Mouse (Mus musculus) adrenal gland, postnatal 36 days (tissue): ENCODE results near the gene Gnat2. TPM values are rescaled to one million over a fixed set of nuclear protein-coding genes. Genes with fewer than 3 reads are reported as not detected.

Source experiments
- DNase-seq, 2 experiments: peaks; one replicate each; pipeline ENCODE4 v3.0.0; 2021; ENCODE audit warnings: mixed read lengths in 1 of 2
- long read RNA-seq, 2 experiments: library from polyadenylated mRNA; stranded (forward); transcript quantifications; one replicate each; pipeline ENCODE4 v2.0.0; 2021; ENCODE audit warnings: borderline sequencing depth in 2 of 2
- total RNA-seq, 2 experiments: library from RNA; stranded (reverse); gene quantifications; 2 replicates each; pipeline ENCODE4 v1.2.3; 2021

Gene Gnat2
- 10 to 100 TPM; 11.5 to 14.7 TPM for total RNA-seq
- long read RNA-seq, experiment 1, transcript Gnat2-201 (9 exons, 2,054 nt), result major isoform, 22 of 40 reads
- long read RNA-seq, experiment 1, partial matches to known transcripts, result 2 of 40 reads
- long read RNA-seq, experiment 1, other reads (novel, unspliced or antisense), result 16 of 40 reads
- long read RNA-seq, experiment 2, partial matches to known transcripts, result 0 of 6 reads
- long read RNA-seq, experiment 2, other reads (novel, unspliced or antisense), result 2 of 6 reads

GRCm38 (mm10) chr3:108092536-108093115 lies at the start of gene Gnat2:
Gene Gnat2, plus strand, starts transcription at chr3:108092789.
- no peak for DNase-seq

GRCm38 (mm10) chr3:108044394-108045140 lies 48.0 kb upstream of the Gnat2 start, which contains the start of gene Gstm4:
Gene Gstm4, minus strand, starts transcription at chr3:108044894.
- peak; percentile 92 for DNase-seq

- no peak for DNase-seq
Observed at GRCm38 (mm10) chr3:108046944-108047655, 45.5 kb upstream of the Gnat2 start.

GRCm38 (mm10) chr3:108048306-108048705 lies 44.3 kb upstream of the Gnat2 start:
- DNase-seq, result no peak

- DNase-seq, result no peak
Observed at GRCm38 (mm10) chr3:108050493-108050892, 42.1 kb upstream of the Gnat2 start.

GRCm38 (mm10) chr3:108061420-108061819 lies 31.2 kb upstream of the Gnat2 start:
- DNase-seq, result peak in 1 of 2 experiments; percentile 59

- peak; percentile 49 to 59 for DNase-seq
Observed at GRCm38 (mm10) chr3:108062648-108063047, 29.9 kb upstream of the Gnat2 start.

- DNase-seq, result no peak
Observed at GRCm38 (mm10) chr3:108064672-108065071, 27.9 kb upstream of the Gnat2 start.

GRCm38 (mm10) chr3:108065551-108065950 lies 27.0 kb upstream of the Gnat2 start:
- DNase-seq, result no peak

GRCm38 (mm10) chr3:108067370-108067934 lies 25.1 kb upstream of the Gnat2 start:
- DNase-seq, result no peak

GRCm38 (mm10) chr3:108068826-108069225 lies 23.8 kb upstream of the Gnat2 start:
- DNase-seq, result no peak

- peak; percentile 48 to 57 for DNase-seq
Observed at GRCm38 (mm10) chr3:108069231-108069870, 23.2 kb upstream of the Gnat2 start.

GRCm38 (mm10) chr3:108070295-108071293 lies 22.0 kb upstream of the Gnat2 start:
- DNase-seq, result peak; percentile 81 to 89

- DNase-seq, result no peak
Observed at GRCm38 (mm10) chr3:108072983-108073569, 19.5 kb upstream of the Gnat2 start.

GRCm38 (mm10) chr3:108076836-108077235 lies 15.8 kb upstream of the Gnat2 start:
- DNase-seq, result no peak

- DNase-seq, result no peak
Observed at GRCm38 (mm10) chr3:108081681-108082080, 10.9 kb upstream of the Gnat2 start.

GRCm38 (mm10) chr3:108082251-108082875 lies 10.2 kb upstream of the Gnat2 start:
- DNase-seq, result no peak

- DNase-seq, result no peak
Observed at GRCm38 (mm10) chr3:108083161-108083560, 9.4 kb upstream of the Gnat2 start.

GRCm38 (mm10) chr3:108083904-108084407 lies 8.6 kb upstream of the Gnat2 start:
- peak; percentile 50 to 56 for DNase-seq
